Mouse (Mus musculus) limb, embryonic 13.5 days (tissue): ENCODE data around the gene Tubb2a. TPM values are rescaled to one million over a fixed set of nuclear protein-coding genes. Genes with fewer than 3 reads are reported as not detected.
A peak's percentile ranks its signal among the peaks of the same experiment; 100 is the strongest.

Source experiments
- ATAC-seq: fragments of 200-750 bp; cut with Nextera tagmentation; 2 replicates; pipeline ENCODE4 v1.8.0; 2017; ENCODE audit warnings: low read depth, moderate number of reproducible peaks, moderate TSS enrichment; ENCODE audit not compliant: low FRiP score
- H3K27ac ChIP-seq: fragments of 300-500 bp; sonication (generic); 2 replicates; pipeline ENCODE4 v1.5.1; 2015; ENCODE audit warnings: inconsistent platforms, mild to moderate bottlenecking, moderate library complexity
- H3K27me3 ChIP-seq: fragments of 300-500 bp; sonication (generic); 2 replicates; pipeline ENCODE4 v1.6.1; 2015; ENCODE audit warnings: mild to moderate bottlenecking, inconsistent platforms
- H3K36me3 ChIP-seq: fragments of 300-500 bp; sonication (generic); 2 replicates; pipeline ENCODE4 v1.6.1; 2015; ENCODE audit warnings: inconsistent platforms, mild to moderate bottlenecking, moderate library complexity
- H3K4me1 ChIP-seq: fragments of 300-500 bp; sonication (generic); 2 replicates; pipeline ENCODE4 v1.6.1; 2015; ENCODE audit warnings: inconsistent platforms
- H3K4me2 ChIP-seq: fragments of 300-500 bp; sonication (generic); replicated peaks from 2 replicates; pipeline ENCODE4 v1.6.1; 2015; ENCODE audit warnings: inconsistent platforms, mild to moderate bottlenecking, moderate library complexity
- H3K4me3 ChIP-seq: fragments of 300-500 bp; sonication (generic); 2 replicates; pipeline ENCODE4 v1.5.1; 2015; ENCODE audit warnings: moderate library complexity, mild to moderate bottlenecking, inconsistent platforms
- H3K9ac ChIP-seq: fragments of 300-500 bp; sonication (generic); 2 replicates; pipeline ENCODE4 v1.6.1; 2015; ENCODE audit warnings: mild to moderate bottlenecking, inconsistent platforms
- H3K9me3 ChIP-seq: fragments of 300-500 bp; sonication (generic); 2 replicates; pipeline ENCODE4 v1.6.1; 2016; ENCODE audit warnings: inconsistent platforms
- WGBS: fragments of 180-500 bp; shearing (Covaris S2); methylation state at CpG from one replicate; pipeline ENCODE4 v1.1.7; 2015; 5-methylcytosine and 5-hydroxymethylcytosine counted together
- polyA plus RNA-seq: library from polyadenylated mRNA; unstranded; fragments of >200 nt; fragmentation: Nextera tagmentation; extraction: Ambion mirVana; gene quantifications from 2 replicates; pipeline ENCODE4 v1.2.1, GENCODE M21; 2015

The Tubb2a gene
- polyA plus RNA-seq, 1 experiment from 2014 or later = 150 TPM

- Histone ChIP-seq H3K36me3 (peaks cover 27% of the 10 kb centered on the region), H3K4me1 (0 out of 2 replicates have a peak, but pooled peaks cover 3% of the 10 kb centered on the region), H3K9ac (no peak overlapping the region), H3K4me3 (no peak overlapping the region), H3K4me2 (no peak overlapping the region), H3K9me3 (no peaks in the 10 kb centered on the region), H3K27me3 (no peaks in the 10 kb centered on the region), H3K27ac (no peak overlapping the region)
- ATAC-seq = no peak
- 49% methylated on average over 4 of the region's 4 CpGs for WGBS
Observed at GRCm38 (mm10) chr13:34070296-34070695, 7.5 kb downstream of the Tubb2a start.

GRCm38 (mm10) chr13:34066351-34066750 is 11.5 kb downstream of the Tubb2a start:
- Histone ChIP-seq H3K4me3 (no peak overlapping the region), H3K4me1 (0 out of 2 replicates have a peak, but pooled peaks cover 3% of the 10 kb centered on the region), H3K4me2 (no peak overlapping the region), H3K9ac (no peak overlapping the region), H3K36me3 (peaks cover 38% of the 10 kb centered on the region), H3K27ac (no peak overlapping the region), H3K9me3 (no peaks in the 10 kb centered on the region), H3K27me3 (no peaks in the 10 kb centered on the region)
- 67% methylated on average over 1 of the region's 1 CpGs for WGBS
- ATAC-seq = no peak

GRCm38 (mm10) chr13:34062466-34062865 is 15.3 kb downstream of the Tubb2a start:
- H3K4me3 ChIP-seq = no peak overlapping the region
- no peak for ATAC-seq
- no peak overlapping the region for H3K9ac ChIP-seq
- H3K4me1 ChIP-seq = no peaks in the 10 kb centered on the region
- no peak overlapping the region for H3K27ac ChIP-seq
- H3K27me3 ChIP-seq = no peaks in the 10 kb centered on the region
- 86% methylated on average over 10 of the region's 10 CpGs for WGBS
- no peaks in the 10 kb centered on the region for H3K9me3 ChIP-seq
- peaks cover 56% of the 10 kb centered on the region for H3K36me3 ChIP-seq
- H3K4me2 ChIP-seq = no peak overlapping the region

- WGBS = 92% methylated on average over 9 of the region's 9 CpGs
- Histone ChIP-seq H3K27me3 (no peaks in the 10 kb centered on the region), H3K36me3 (peaks cover 68% of the 10 kb centered on the region), H3K27ac (no peak overlapping the region), H3K4me3 (no peak overlapping the region), H3K9me3 (no peaks in the 10 kb centered on the region), H3K4me1 (no peaks in the 10 kb centered on the region), H3K9ac (no peak overlapping the region), H3K4me2 (no peak overlapping the region)
- no peak for ATAC-seq
Observed at GRCm38 (mm10) chr13:34060061-34060460, 17.7 kb downstream of the Tubb2a start.

- no peak overlapping the region for H3K27ac ChIP-seq
- H3K4me2 ChIP-seq = no peak overlapping the region
- ATAC-seq = no peak
- H3K9ac ChIP-seq = no peak overlapping the region
- 81% methylated on average over 1 of the region's 1 CpGs for WGBS
- H3K4me1 ChIP-seq = no peaks in the 10 kb centered on the region
- H3K27me3 ChIP-seq = no peaks in the 10 kb centered on the region
- H3K9me3 ChIP-seq = no peaks in the 10 kb centered on the region
- H3K36me3 ChIP-seq = peaks cover 76% of the 10 kb centered on the region
- H3K4me3 ChIP-seq = no peak overlapping the region
Observed at GRCm38 (mm10) chr13:34057252-34057651, 20.6 kb downstream of the Tubb2a start.

- no peaks in the 10 kb centered on the region for H3K9me3 ChIP-seq
- H3K4me1 ChIP-seq = no peaks in the 10 kb centered on the region
- 89% methylated on average over 3 of the region's 3 CpGs for WGBS
- no peak overlapping the region for H3K27ac ChIP-seq
- no peaks in the 10 kb centered on the region for H3K27me3 ChIP-seq
- H3K36me3 ChIP-seq = peaks cover 79% of the 10 kb centered on the region
- H3K4me3 ChIP-seq = no peak overlapping the region
- no peak overlapping the region for H3K9ac ChIP-seq
- H3K4me2 ChIP-seq = no peak overlapping the region
- ATAC-seq = no peak
Observed at GRCm38 (mm10) chr13:34054983-34055382, 22.8 kb downstream of the Tubb2a start.

GRCm38 (mm10) chr13:34054391-34054790 is 23.4 kb downstream of the Tubb2a start:
- H3K4me2 ChIP-seq = no peak overlapping the region
- 78% methylated on average over 4 of the region's 4 CpGs for WGBS
- H3K36me3 ChIP-seq = peaks cover 79% of the 10 kb centered on the region
- H3K4me3 ChIP-seq = no peak overlapping the region
- H3K4me1 ChIP-seq = no peaks in the 10 kb centered on the region
- H3K27me3 ChIP-seq = no peaks in the 10 kb centered on the region
- H3K9me3 ChIP-seq = no peaks in the 10 kb centered on the region
- no peak overlapping the region for H3K9ac ChIP-seq
- ATAC-seq = no peak
- H3K27ac ChIP-seq = no peak overlapping the region

GRCm38 (mm10) chr13:34053673-34054282 is 24.0 kb downstream of the Tubb2a start:
- H3K27me3 ChIP-seq = no peaks in the 10 kb centered on the region
- no peak for ATAC-seq
- no peak overlapping the region for H3K27ac ChIP-seq
- no peak overlapping the region for H3K4me2 ChIP-seq
- WGBS = 83% methylated on average over 13 of the region's 13 CpGs
- H3K9ac ChIP-seq = no peak overlapping the region
- H3K4me1 ChIP-seq = no peaks in the 10 kb centered on the region
- no peaks in the 10 kb centered on the region for H3K9me3 ChIP-seq
- no peak overlapping the region for H3K4me3 ChIP-seq
- peaks cover 81% of the 10 kb centered on the region for H3K36me3 ChIP-seq

GRCm38 (mm10) chr13:34051692-34052091 is 26.1 kb downstream of the Tubb2a start:
- 92% methylated on average over 3 of the region's 3 CpGs for WGBS
- Histone ChIP-seq H3K4me2 (no peak overlapping the region), H3K27me3 (no peaks in the 10 kb centered on the region), H3K36me3 (peaks cover 78% of the 10 kb centered on the region), H3K9ac (no peak overlapping the region), H3K4me3 (no peak overlapping the region), H3K4me1 (no peaks in the 10 kb centered on the region), H3K27ac (no peak overlapping the region), H3K9me3 (no peaks in the 10 kb centered on the region)
- ATAC-seq = no peak

- Histone ChIP-seq H3K36me3 (peaks cover 70% of the 10 kb centered on the region), H3K4me1 (no peaks in the 10 kb centered on the region)
Observed at GRCm38 (mm10) chr13:34050479-34050878, 27.3 kb downstream of the Tubb2a start.

GRCm38 (mm10) chr13:34047526-34047925 is 30.3 kb downstream of the Tubb2a start:
- Histone ChIP-seq H3K4me1 (no peaks in the 10 kb centered on the region), H3K27ac (no peak overlapping the region), H3K9ac (no peak overlapping the region), H3K4me3 (no peak overlapping the region), H3K36me3 (peaks cover 44% of the 10 kb centered on the region), H3K27me3 (no peaks in the 10 kb centered on the region), H3K4me2 (no peak overlapping the region), H3K9me3 (no peaks in the 10 kb centered on the region)
- 89% methylated on average over 3 of the region's 3 CpGs for WGBS
- no peak for ATAC-seq

More at GRCm38 (mm10) chr13:34050479-34050878, 27.3 kb downstream of the Tubb2a start:
- whole genome bisulfite sequencing = 94% methylated on average over 8 of the region's 8 CpGs
- H3K4me3 ChIP-seq = no peak overlapping the region
- H3K27ac ChIP-seq = no peak overlapping the region
- H3K9me3 ChIP-seq = no peaks in the 10 kb centered on the region
- no peaks in the 10 kb centered on the region for H3K27me3 ChIP-seq
- no peak for ATAC-seq
- no peak overlapping the region for H3K9ac ChIP-seq
- no peak overlapping the region for H3K4me2 ChIP-seq

GRCm38 (mm10) chr13:34046421-34047012 is 31.3 kb downstream of the Tubb2a start:
- Histone ChIP-seq H3K4me1 (no peaks in the 10 kb centered on the region), H3K36me3 (peaks cover 36% of the 10 kb centered on the region), H3K4me3 (no peak overlapping the region), H3K27ac (no peak overlapping the region), H3K9me3 (no peaks in the 10 kb centered on the region), H3K4me2 (no peak overlapping the region), H3K27me3 (no peaks in the 10 kb centered on the region), H3K9ac (no peak overlapping the region)
- WGBS = 44% methylated on average over 11 of the region's 11 CpGs
- peak; percentile 92 for ATAC-seq
